Mouse (Mus musculus): ENCODE data around the gene Mgat4a. TPM values are rescaled to one million over a fixed set of nuclear protein-coding genes. Genes with fewer than 3 reads are reported as not detected.
A peak's percentile ranks its signal among the peaks of the same experiment; 100 is the strongest.

Gene Mgat4a
- polyA plus RNA-seq, 1 experiment: 24.9 TPM

DNA sequence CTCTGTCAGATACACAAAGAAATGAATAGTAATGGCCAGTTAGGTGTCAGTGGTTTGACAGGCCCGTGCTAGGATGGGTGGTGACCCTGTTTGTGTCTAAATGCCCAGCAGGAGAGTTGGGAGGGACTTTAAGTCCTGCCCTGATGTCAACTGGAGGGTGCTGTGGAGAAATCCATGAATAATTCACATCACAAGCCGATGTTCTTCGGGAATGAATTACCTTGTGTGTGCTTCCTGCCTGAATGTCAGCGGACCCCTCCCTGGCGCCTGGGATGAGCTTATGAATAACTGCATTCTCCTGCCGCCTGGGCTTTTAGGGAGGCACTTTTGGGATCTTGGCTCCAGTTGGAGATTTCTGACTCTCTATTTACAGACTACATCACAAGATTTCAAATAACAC lies 24.6 kb upstream of the Mgat4a start:
- TF ChIP-seq POLR2A (IDR thresholded peaks at IDR 0.05; ENCODE audit: borderline replicate concordance, low read depth, low read length) (no peak), CTCF (IDR thresholded peaks at IDR 0.05; ENCODE audit: low read depth, low read length) (no peak)
- Histone ChIP-seq H3K4me1 (ENCODE audit: control insufficient read depth, insufficient read depth, low read length) (peaks cover 27% of the 10 kb centered on the region), H3K27ac (ENCODE audit: insufficient read depth, low read depth, low read length) (no peak overlapping the region), H3K4me3 (ENCODE audit: insufficient read depth, low read length) (no peak overlapping the region)

DNA sequence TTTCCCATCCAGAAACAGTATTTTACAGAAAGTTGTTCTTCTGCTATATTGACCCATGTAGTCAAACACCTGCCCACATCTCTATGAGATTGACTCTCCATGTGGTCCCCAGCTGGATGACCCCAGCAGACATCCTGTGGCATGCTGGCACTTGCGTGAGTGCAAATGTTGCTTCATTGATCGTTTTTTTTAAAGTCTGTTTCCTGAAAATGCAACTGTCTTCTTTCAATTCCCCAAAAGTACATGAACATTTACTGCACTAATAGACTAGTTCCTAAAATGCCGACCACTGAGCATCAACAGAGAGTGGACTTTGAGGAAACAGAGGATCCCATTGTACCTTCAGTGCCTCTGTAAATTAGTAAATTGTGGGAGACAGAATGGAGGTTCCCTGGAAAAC lies 21.1 kb upstream of the Mgat4a start:
- no peak overlapping the region for H3K4me3 ChIP-seq (ENCODE audit: insufficient read depth, low read length)
- TF ChIP-seq CTCF (IDR thresholded peaks at IDR 0.05; ENCODE audit: low read depth, low read length): no peak
- H3K4me1 ChIP-seq (ENCODE audit: control insufficient read depth, insufficient read depth, low read length): peaks cover 39% of the 10 kb centered on the region
- peak overlapping the region; percentile 36 for H3K27ac ChIP-seq (ENCODE audit: insufficient read depth, low read depth, low read length)

DNA sequence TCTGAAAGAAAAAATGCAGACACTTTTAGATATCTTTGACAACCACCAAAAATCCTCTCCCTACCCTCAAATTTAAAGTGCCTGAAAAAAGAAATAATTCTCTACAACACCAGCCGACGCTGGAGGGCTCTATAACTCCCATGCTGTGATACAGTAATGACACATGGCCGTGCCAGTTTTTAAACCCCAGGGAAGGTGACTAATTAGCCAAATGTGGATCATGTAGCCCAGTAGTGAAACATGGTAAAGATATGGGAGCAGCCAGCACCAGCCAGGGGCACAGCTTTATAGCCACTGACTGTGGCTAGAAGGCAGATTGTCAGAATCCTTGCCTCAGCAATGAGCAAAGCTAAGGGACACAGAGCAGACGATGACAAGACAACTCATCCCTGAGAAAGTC lies 19.5 kb upstream of the Mgat4a start:
- no peak overlapping the region for H3K4me3 ChIP-seq (ENCODE audit: insufficient read depth, low read length)
- TF ChIP-seq POLR2A (IDR thresholded peaks at IDR 0.05; ENCODE audit: borderline replicate concordance, low read depth, low read length) (no peak), CTCF (IDR thresholded peaks at IDR 0.05; ENCODE audit: low read depth, low read length) (no peak)
- no peak overlapping the region for H3K27ac ChIP-seq (ENCODE audit: insufficient read depth, low read depth, low read length)
- H3K4me1 ChIP-seq (ENCODE audit: control insufficient read depth, insufficient read depth, low read length): peaks cover 31% of the 10 kb centered on the region

DNA sequence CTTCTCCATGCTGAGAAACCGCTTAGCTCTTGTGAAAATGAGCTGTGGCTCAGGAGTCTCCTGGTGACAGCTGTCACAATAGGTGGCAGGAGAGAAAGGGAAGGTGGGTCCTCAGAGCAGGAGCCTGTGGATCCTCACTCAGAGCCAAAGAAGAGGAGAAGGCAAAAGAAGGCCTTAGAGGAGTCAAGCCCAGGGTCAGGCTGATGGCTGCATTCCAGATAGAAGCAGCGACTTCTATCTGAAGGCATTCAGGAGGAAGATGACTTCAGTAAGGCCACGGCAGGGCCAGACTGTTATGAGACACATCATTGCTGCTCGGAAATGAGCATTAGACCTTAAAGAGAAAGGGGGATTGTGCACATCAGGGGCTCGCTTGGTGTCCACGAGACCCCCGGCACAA lies 11.2 kb upstream of the Mgat4a start:
- H3K27ac ChIP-seq (ENCODE audit: insufficient read depth, low read depth, low read length): no peak overlapping the region
- TF ChIP-seq CTCF (IDR thresholded peaks at IDR 0.05; ENCODE audit: low read depth, low read length): no peak
- no peak for TF ChIP-seq POLR2A (IDR thresholded peaks at IDR 0.05; ENCODE audit: borderline replicate concordance, low read depth, low read length)
- no peaks in the 10 kb centered on the region for H3K4me1 ChIP-seq (ENCODE audit: control insufficient read depth, insufficient read depth, low read length)
- H3K4me3 ChIP-seq (ENCODE audit: insufficient read depth, low read length): no peak overlapping the region

DNA sequence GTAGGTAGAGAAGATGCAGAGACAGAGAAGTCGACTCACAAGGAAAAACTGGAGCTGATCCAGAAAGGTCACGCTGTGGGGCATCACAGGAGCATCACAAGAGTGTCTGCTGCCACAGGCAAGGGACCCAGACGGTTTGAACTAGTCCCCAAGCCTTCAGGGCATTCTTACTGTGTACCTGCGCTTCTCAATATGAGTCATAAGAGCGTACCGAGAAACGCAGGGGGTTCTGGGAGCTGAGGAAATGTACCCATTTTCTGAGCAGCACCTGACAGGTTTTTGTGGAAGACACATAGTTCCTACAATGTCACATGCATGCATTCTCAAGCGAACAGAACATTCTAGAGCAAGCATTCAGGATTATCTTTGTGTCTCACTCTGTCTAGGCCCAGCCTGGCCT lies 8.7 kb upstream of the Mgat4a start:
- Histone ChIP-seq H3K27ac (ENCODE audit: insufficient read depth, low read depth, low read length) (no peak overlapping the region), H3K4me3 (ENCODE audit: insufficient read depth, low read length) (no peak overlapping the region), H3K4me1 (ENCODE audit: control insufficient read depth, insufficient read depth, low read length) (no peaks in the 10 kb centered on the region)
- no peak for TF ChIP-seq POLR2A (IDR thresholded peaks at IDR 0.05; ENCODE audit: borderline replicate concordance, low read depth, low read length)
- no peak for TF ChIP-seq CTCF (IDR thresholded peaks at IDR 0.05; ENCODE audit: low read depth, low read length)

DNA sequence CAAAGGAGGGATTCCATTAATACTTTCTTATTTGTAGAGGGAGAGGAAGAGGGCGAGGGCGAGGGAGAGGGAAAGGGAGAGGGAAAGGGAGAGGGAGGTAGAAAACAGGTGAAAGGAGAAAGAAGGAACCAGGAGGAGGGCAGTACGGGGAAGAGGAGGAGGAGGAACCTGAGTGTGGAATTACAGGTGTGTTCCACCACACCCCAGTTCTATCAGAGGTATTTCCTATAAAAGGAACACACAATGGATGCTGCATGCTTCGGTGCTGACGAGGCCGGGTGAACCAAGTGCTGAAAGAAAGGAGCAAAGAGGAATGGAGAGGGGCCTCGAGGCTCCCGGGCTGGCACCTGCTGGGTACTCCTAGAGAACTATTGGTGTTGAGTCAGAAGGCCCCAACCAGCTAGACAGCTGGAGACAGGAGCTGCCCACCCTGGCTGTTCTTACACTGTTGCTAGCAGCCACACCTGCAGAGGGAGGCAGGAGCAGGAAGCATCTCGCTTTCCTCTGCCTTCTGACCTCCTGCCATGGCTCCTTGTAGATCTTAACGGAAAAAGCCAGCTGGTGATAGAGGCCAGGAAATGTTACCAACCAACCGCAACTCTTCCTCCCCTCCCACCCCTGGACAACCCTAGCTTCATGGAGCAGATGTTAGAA lies 5.7 kb upstream of the Mgat4a start:
- Histone ChIP-seq H3K4me3 (ENCODE audit: insufficient read depth, low read length) (no peak overlapping the region), H3K27ac (ENCODE audit: insufficient read depth, low read depth, low read length) (no peak overlapping the region), H3K4me1 (ENCODE audit: control insufficient read depth, insufficient read depth, low read length) (no peaks in the 10 kb centered on the region)
- TF ChIP-seq CTCF (IDR thresholded peaks at IDR 0.05; ENCODE audit: low read depth, low read length) (no peak), POLR2A (IDR thresholded peaks at IDR 0.05; ENCODE audit: borderline replicate concordance, low read depth, low read length) (no peak)

DNA sequence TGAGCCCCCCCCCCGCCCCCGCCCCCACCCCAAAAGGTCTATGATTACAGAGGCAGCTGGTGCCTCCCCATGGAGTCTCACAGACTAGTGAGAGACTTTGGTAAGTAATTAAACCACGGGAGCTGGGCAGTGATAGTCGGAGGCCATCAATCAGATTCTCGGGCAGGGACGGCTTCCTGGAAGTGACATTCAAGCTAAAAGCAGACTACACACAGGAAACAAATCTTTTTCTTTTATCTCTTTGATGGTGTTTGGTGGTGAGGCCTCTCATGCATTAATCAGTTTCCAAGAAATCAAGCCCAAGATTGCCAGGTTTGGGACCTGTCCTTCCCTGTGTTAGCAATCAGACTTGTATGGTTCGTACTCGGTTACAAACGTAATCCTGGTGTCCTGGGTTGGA lies 3.4 kb upstream of the Mgat4a start:
- H3K4me3 ChIP-seq (ENCODE audit: insufficient read depth, low read length): no peak overlapping the region
- peaks cover 2% of the 10 kb centered on the region; the same call in 1 of the 2 replicates for H3K4me1 ChIP-seq (ENCODE audit: control insufficient read depth, insufficient read depth, low read length)
- H3K27ac ChIP-seq (ENCODE audit: insufficient read depth, low read depth, low read length): no peak overlapping the region
- TF ChIP-seq POLR2A (IDR thresholded peaks at IDR 0.05; ENCODE audit: borderline replicate concordance, low read depth, low read length) (no peak), CTCF (IDR thresholded peaks at IDR 0.05; ENCODE audit: low read depth, low read length) (no peak)

DNA sequence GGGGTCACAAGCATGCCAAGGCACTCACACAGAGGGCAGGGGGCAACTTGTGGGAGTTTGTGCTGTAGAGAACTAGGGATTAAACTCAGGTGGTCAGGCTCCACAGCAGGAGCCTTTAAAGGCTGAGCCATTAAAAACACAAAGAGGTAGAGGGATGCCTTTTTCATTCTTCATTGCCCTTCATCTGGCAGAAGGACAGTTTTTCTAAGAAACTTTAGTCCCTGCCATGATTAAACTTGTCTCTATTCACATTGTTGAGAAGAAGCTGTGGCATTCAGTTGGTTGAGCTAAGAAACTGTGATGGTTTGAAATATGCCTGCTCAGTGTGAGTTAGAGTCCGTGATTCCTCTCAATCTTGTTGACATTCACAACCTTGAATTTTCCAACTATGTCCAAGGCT lies 2.2 kb upstream of the Mgat4a start:
- Histone ChIP-seq H3K4me1 (ENCODE audit: control insufficient read depth, insufficient read depth, low read length) (peaks cover 2% of the 10 kb centered on the region; the same call in 1 of the 2 replicates), H3K27ac (ENCODE audit: insufficient read depth, low read depth, low read length) (no peak overlapping the region), H3K4me3 (ENCODE audit: insufficient read depth, low read length) (no peak overlapping the region)
- TF ChIP-seq CTCF (IDR thresholded peaks at IDR 0.05; ENCODE audit: low read depth, low read length) (no peak), POLR2A (IDR thresholded peaks at IDR 0.05; ENCODE audit: borderline replicate concordance, low read depth, low read length) (no peak)

DNA sequence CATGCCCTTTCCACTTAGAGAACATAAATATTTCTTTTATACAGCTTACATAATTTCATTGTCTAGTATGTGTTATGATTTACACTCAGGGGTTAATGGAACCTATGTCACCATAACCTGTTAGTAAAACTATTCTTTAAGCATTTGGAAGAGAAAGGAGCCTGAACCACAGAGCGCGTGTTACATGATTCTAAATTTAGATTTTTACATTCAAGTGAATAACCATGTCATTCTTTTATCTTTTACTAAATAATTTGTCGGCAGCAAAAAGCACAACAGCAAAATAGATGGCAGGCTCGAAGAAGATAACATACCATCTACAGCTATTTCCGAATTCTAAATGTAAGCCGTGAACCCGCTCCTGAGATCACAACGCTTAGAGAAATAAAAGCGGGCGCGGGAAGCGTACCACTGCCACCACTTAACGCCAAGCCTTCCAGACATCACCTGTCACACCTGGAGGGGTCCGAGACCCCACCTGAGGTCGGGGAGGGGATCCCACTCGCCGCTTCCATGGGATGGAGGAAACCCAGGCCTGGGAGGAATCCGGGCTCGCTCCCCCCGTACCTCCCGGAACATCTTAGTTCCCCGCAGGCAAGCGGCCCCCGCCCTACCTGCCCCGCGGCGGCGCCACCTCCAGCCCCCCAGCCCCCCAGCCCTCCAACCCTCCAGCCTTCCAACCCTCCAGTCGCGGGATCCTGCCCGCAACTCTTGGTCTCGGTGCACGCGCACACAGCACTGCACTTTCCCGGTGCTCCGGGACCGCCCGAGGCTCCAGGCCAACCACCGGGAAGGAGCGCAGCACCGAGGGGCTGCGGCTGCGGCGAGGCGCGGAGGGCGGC lies 627 bp downstream of the Mgat4a start:
- TF ChIP-seq CTCF (IDR thresholded peaks at IDR 0.05; ENCODE audit: low read depth, low read length): no peak
- TF ChIP-seq POLR2A (IDR thresholded peaks at IDR 0.05; ENCODE audit: borderline replicate concordance, low read depth, low read length): no peak
- Histone ChIP-seq H3K4me3 (ENCODE audit: insufficient read depth, low read length) (peak overlapping the region; percentile 85), H3K4me1 (ENCODE audit: control insufficient read depth, insufficient read depth, low read length) (peaks cover 2% of the 10 kb centered on the region; the same call in 1 of the 2 replicates), H3K27ac (ENCODE audit: insufficient read depth, low read depth, low read length) (no peak overlapping the region)

DNA sequence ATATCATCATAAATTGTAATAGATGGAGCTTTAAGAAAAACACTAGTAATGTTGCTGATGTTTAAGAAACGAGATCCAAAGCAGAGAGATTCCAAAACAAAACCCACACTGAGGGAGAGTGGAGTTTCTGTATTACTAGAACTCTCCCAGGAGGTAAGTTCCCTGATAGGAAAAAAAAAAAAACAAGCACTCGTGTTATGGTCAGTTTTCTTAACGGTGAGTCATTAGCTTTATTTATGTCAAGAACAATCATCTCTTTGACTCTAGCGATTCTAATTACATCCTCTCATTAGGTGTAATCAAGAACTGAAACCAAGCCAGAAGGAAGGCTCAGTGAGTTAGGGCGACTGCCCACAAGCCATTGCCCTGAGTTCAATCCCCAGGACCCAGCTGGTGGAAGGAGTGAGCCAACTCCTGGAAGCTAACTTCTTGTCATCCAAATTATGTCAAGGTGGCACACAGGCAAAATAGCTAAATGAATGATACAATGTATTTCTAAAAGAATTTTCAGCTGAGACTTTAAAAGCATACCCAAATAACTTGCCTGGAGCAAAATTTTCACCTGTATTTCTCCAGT lies 6.2 kb downstream of the Mgat4a start:
- H3K4me3 ChIP-seq (ENCODE audit: insufficient read depth, low read length): no peak overlapping the region
- TF ChIP-seq CTCF (IDR thresholded peaks at IDR 0.05; ENCODE audit: low read depth, low read length) (no peak), POLR2A (IDR thresholded peaks at IDR 0.05; ENCODE audit: borderline replicate concordance, low read depth, low read length) (no peak)
- no peak overlapping the region for H3K27ac ChIP-seq (ENCODE audit: insufficient read depth, low read depth, low read length)
- H3K4me1 ChIP-seq (ENCODE audit: control insufficient read depth, insufficient read depth, low read length): peaks cover 7% of the 10 kb centered on the region

Data from bone marrow macrophage, adult 2 months (primary cell).